Mouse (Mus musculus) hindbrain, postnatal 0 days (tissue): ENCODE data around the gene Actr6. TPM values are rescaled to one million over a fixed set of nuclear protein-coding genes. Genes with fewer than 3 reads are reported as not detected.

Experiments
- ATAC-seq: fragments of 200-750 bp; cut with Nextera tagmentation; 2 replicates; pipeline ENCODE4 v1.8.0; 2017; ENCODE audit warnings: mild to moderate bottlenecking, moderate TSS enrichment, moderate library complexity
- DNase-seq: peaks from one replicate; pipeline ENCODE4 v3.0.0-alpha.2; 2015; ENCODE audit warnings: low spot score
- H3K27ac ChIP-seq: fragments of 300-500 bp; sonication (generic); 2 replicates; pipeline ENCODE4 v1.5.1; 2014; ENCODE audit warnings: mild to moderate bottlenecking
- H3K27me3 ChIP-seq: fragments of 300-500 bp; sonication (generic); 2 replicates; pipeline ENCODE4 v1.6.1; 2014; ENCODE audit warnings: low read length, mixed read lengths; ENCODE audit not compliant: insufficient read depth
- H3K36me3 ChIP-seq: fragments of 300-500 bp; sonication (generic); 2 replicates; pipeline ENCODE4 v1.6.1; 2014; ENCODE audit warnings: low read length, mixed read lengths; ENCODE audit not compliant: insufficient read depth
- H3K4me1 ChIP-seq: fragments of 300-500 bp; sonication (generic); 2 replicates; pipeline ENCODE4 v1.6.1; 2014; ENCODE audit warnings: antibody characterized with exemption, low read length, mixed read lengths; ENCODE audit not compliant: insufficient read depth
- H3K4me2 ChIP-seq: fragments of 300-500 bp; sonication (generic); 2 replicates; pipeline ENCODE4 v1.6.1; 2014; ENCODE audit warnings: low read depth, mild to moderate bottlenecking, low read length, moderate library complexity, mixed read lengths
- H3K4me3 ChIP-seq: fragments of 300-500 bp; sonication (generic); 2 replicates; pipeline ENCODE4 v1.5.1; 2014; ENCODE audit warnings: low read length
- H3K9ac ChIP-seq: fragments of 300-500 bp; sonication (generic); replicated peaks from 2 replicates; pipeline ENCODE4 v1.6.1; 2014; ENCODE audit warnings: mild to moderate bottlenecking, low read length, moderate library complexity, mixed read lengths
- H3K9me3 ChIP-seq: fragments of 300-500 bp; sonication (generic); 2 replicates; pipeline ENCODE4 v1.6.1; 2016; ENCODE audit warnings: low read length, mixed read lengths
- CTCF ChIP-seq: IDR thresholded peaks from 2 replicates; pipeline ENCODE4 v1.5.1; 2016; ENCODE audit warnings: antibody characterized with exemption, control low read depth, low read depth
- WGBS: fragments of 180-500 bp; shearing (Covaris S2); extraction: QIAGEN DNeasy Blood & Tissue Kit; methylation state at CpG from one replicate; pipeline ENCODE4 v1.1.7; 2014; 5-methylcytosine and 5-hydroxymethylcytosine counted together
- polyA plus RNA-seq: library from polyadenylated mRNA; unstranded; fragments of >200 nt; fragmentation: Nextera tagmentation; extraction: Ambion mirVana; gene quantifications from 2 replicates; pipeline ENCODE4 v1.2.1, GENCODE M21; 2015
- total RNA-seq: library from RNA; depleted of rRNA; stranded (reverse); fragments of >200 nt; gene quantifications from 2 replicates; pipeline ENCODE4 v1.2.3, GENCODE M21; 2014; rRNA removed

Gene Actr6
- total RNA-seq (15.1 and 19.0 TPM in 2 replicates), polyA plus RNA-seq (53.6 and 61.1 TPM in 2 replicates)

GRCm38 (mm10) chr10:89732001-89732794 is at the start of gene Actr6:
Gene Actr6 (minus strand): TSS chr10:89732295.
- peaks cover 13% of the 10 kb centered on the region for H3K4me1 ChIP-seq
- 1% methylated on average over 49 of the region's 49 CpGs for WGBS
- H3K9ac ChIP-seq = peak within 1 kb of the TSS; percentile 48
- ATAC-seq = peak; percentile 99
- H3K4me2 ChIP-seq = peak within 1 kb of the TSS; percentile 81
- H3K27ac ChIP-seq = peak within 1 kb of the TSS; percentile 77
- H3K27me3 ChIP-seq = no peaks in the 10 kb centered on the region
- no peak for TF ChIP-seq CTCF
- H3K36me3 ChIP-seq = no peaks in the 10 kb centered on the region
- H3K4me3 ChIP-seq = peak within 1 kb of the TSS; percentile 58
- H3K9me3 ChIP-seq = no peaks in the 10 kb centered on the region
- peak; percentile 98 for DNase-seq

GRCm38 (mm10) chr10:89776029-89776428 is 43.9 kb upstream of the Actr6 start:
- no peak overlapping the region for H3K4me2 ChIP-seq
- no peak for TF ChIP-seq CTCF
- H3K4me3 ChIP-seq = no peak overlapping the region
- DNase-seq (no peak), ATAC-seq (no peak)
- no peaks in the 10 kb centered on the region for H3K27me3 ChIP-seq
- no peaks in the 10 kb centered on the region for H3K9me3 ChIP-seq
- no peak overlapping the region for H3K9ac ChIP-seq
- no peaks in the 10 kb centered on the region for H3K4me1 ChIP-seq
- H3K36me3 ChIP-seq = peaks cover 4% of the 10 kb centered on the region; the same call in 1 of the 2 replicates
- no peak overlapping the region for H3K27ac ChIP-seq
- WGBS = 94% methylated on average over 6 of the region's 6 CpGs

GRCm38 (mm10) chr10:89771894-89772293 is 39.8 kb upstream of the Actr6 start:
- H3K27ac ChIP-seq = no peak overlapping the region
- WGBS = 67% methylated on average over 2 of the region's 2 CpGs
- H3K9ac ChIP-seq = no peak overlapping the region
- no peaks in the 10 kb centered on the region for H3K27me3 ChIP-seq
- no peak for ATAC-seq
- no peak for DNase-seq
- H3K4me1 ChIP-seq = no peaks in the 10 kb centered on the region
- H3K4me3 ChIP-seq = no peak overlapping the region
- TF ChIP-seq CTCF = no peak
- no peaks in the 10 kb centered on the region for H3K9me3 ChIP-seq
- no peak overlapping the region for H3K4me2 ChIP-seq
- peaks cover 4% of the 10 kb centered on the region; the same call in 1 of the 2 replicates for H3K36me3 ChIP-seq

GRCm38 (mm10) chr10:89769096-89769495 is 37.0 kb upstream of the Actr6 start:
- no peaks in the 10 kb centered on the region for H3K27me3 ChIP-seq
- no peak overlapping the region for H3K4me3 ChIP-seq
- H3K9ac ChIP-seq = no peak overlapping the region
- no peak overlapping the region for H3K4me2 ChIP-seq
- no peak for ATAC-seq
- no peak for TF ChIP-seq CTCF
- no peak for DNase-seq
- H3K9me3 ChIP-seq = no peaks in the 10 kb centered on the region
- H3K4me1 ChIP-seq = no peaks in the 10 kb centered on the region
- no peak overlapping the region for H3K27ac ChIP-seq
- H3K36me3 ChIP-seq = no peaks in the 10 kb centered on the region
- WGBS = 87% methylated on average over 4 of the region's 4 CpGs

- no peak for ATAC-seq
- DNase-seq = no peak
- Histone ChIP-seq H3K4me3 (no peak overlapping the region), H3K9me3 (no peaks in the 10 kb centered on the region), H3K36me3 (no peaks in the 10 kb centered on the region), H3K27me3 (no peaks in the 10 kb centered on the region), H3K4me2 (no peak overlapping the region), H3K27ac (no peak overlapping the region), H3K9ac (no peak overlapping the region), H3K4me1 (no peaks in the 10 kb centered on the region)
- TF ChIP-seq CTCF = no peak
- WGBS = 86% methylated on average over 7 of the region's 7 CpGs
These were observed 36.4 kb upstream of the Actr6 start for GRCm38 (mm10) chr10:89768352-89769020.

GRCm38 (mm10) chr10:89765790-89766714 is 34.0 kb upstream of the Actr6 start:
- Histone ChIP-seq H3K27me3 (no peaks in the 10 kb centered on the region), H3K4me3 (no peak overlapping the region), H3K36me3 (no peaks in the 10 kb centered on the region), H3K9me3 (no peaks in the 10 kb centered on the region), H3K27ac (no peak overlapping the region), H3K4me2 (no peak overlapping the region), H3K4me1 (no peaks in the 10 kb centered on the region), H3K9ac (no peak overlapping the region)
- DNase-seq (no peak), ATAC-seq (no peak)
- WGBS = 92% methylated on average over 11 of the region's 11 CpGs
- no peak for TF ChIP-seq CTCF
